Mouse (Mus musculus) heart, adult 2 months (tissue): ENCODE measurements around the gene Hist4h4.

ENCODE experiments used
- CTCF ChIP-seq: fragments of 200-600 bp; IDR thresholded peaks from 2 replicates; pipeline ENCODE4 v1.8.1; 2022; ENCODE audit warnings: antibody characterized with exemption, mild to moderate bottlenecking, moderate library complexity
- EP300 ChIP-seq: fragments of 200-500 bp; IDR thresholded peaks from 2 replicates; pipeline ENCODE4 v1.6.1; 2011; ENCODE audit warnings: low read depth, low read length, control low read depth; ENCODE audit not compliant: insufficient read depth
- POLR2A ChIP-seq: fragments of 200-500 bp; IDR thresholded peaks from 2 replicates; pipeline ENCODE4 v1.6.1; 2011; ENCODE audit warnings: mild to moderate bottlenecking, low read depth, low read length, control low read depth; ENCODE audit not compliant: insufficient read depth

DNA sequence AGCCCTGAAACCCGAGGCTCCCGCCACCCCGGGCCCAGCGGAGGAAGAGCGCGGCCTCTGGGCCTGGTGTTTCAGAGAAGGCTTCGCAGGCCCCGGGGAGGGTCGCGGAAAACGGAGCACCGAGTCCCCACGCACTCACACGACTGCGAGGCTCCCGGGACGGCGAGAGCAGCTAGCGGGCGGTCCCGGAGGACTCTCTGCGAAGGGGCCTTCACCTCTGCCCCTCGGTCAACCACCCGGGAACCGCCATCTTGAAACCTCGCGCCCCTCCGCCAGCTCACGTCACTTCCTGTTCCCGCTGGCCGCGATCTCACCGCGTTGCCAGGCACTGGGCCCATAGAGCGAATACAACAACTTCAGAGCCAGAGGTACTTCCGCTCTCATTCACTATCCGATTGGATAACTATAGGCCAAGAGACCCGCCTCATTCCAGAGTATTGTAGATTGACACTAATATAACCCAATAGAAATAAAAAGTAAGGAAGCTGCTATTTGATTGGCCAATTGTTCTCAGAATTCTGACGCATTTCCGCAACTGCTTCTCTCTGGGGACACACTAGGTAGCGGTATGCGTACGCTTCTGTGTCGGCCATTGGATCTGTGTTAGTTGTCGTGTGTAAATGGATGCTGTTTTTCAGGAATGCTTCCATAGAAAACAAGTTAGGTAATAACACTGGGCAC, 23.8 kb upstream of the Hist4h4 start, which contains the start of gene Wbp11:
- peak; percentile 53 for TF ChIP-seq CTCF
- peak; percentile 95 for TF ChIP-seq POLR2A
- peak; percentile 69; the same call in 1 of the 2 replicates for TF ChIP-seq EP300
